Mouse (Mus musculus): ENCODE data around the gene Bach2.

DNA sequence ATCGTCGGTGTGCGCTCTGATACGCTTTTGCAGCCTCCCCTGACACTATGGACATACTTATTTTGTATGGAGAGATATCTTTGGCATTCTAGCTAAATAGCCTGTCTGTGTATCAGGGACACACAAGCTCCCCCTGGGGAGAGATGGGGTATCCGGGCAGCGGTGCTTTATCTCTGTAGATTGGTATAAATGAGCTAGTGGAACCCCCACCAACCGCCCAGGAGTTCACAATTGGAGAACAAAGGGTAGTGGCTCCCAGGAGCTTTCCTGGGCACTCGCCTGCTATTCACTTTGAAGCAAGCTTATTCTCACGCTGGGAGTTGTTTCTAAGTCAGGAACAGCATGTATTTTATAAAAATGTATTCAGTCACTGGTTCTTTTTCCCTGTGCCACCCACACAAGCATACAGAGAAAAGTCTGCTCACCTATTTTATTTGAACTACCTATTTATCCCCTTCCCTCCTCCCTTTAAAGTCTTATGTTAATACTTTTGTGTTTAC, 291.9 kb downstream of the Bach2 start:
- TF ChIP-seq EP300 (IDR thresholded peaks at IDR 0.05; ENCODE audit: low read depth) (no peak), CTCF (IDR thresholded peaks at IDR 0.05; ENCODE audit: low read depth) (no peak)

All from heart, postnatal 0 days (tissue).